Mouse (Mus musculus) liver, embryonic 14.5 days (tissue): ENCODE results near the gene Plekhm2. TPM values are rescaled to one million over a fixed set of nuclear protein-coding genes. Genes with fewer than 3 reads are reported as not detected.

Experiments used
- ATAC-seq: fragments of 200-750 bp; cut with Nextera tagmentation; 2 replicates; pipeline ENCODE4 v1.8.0; 2017; ENCODE audit warnings: moderate number of reproducible peaks, mild to moderate bottlenecking, moderate library complexity; ENCODE audit not compliant: insufficient read depth
- DNase-seq, 3 experiments: peaks; one replicate each; pipeline ENCODE4 v3.0.0-alpha.2; 2012 to 2013; ENCODE audit warnings: low read depth in 3 of 3, low spot score in 3 of 3
- H3K27ac ChIP-seq: fragments of 300-500 bp; sonication (generic); 2 replicates; pipeline ENCODE4 v1.5.1; 2014; ENCODE audit warnings: moderate library complexity, mild to moderate bottlenecking, control low read depth, inconsistent platforms
- H3K27me3 ChIP-seq: fragments of 300-500 bp; sonication (generic); 2 replicates; pipeline ENCODE4 v1.6.1; 2014; ENCODE audit warnings: mild to moderate bottlenecking, low read length, moderate library complexity; ENCODE audit not compliant: control insufficient read depth, insufficient read depth
- H3K36me3 ChIP-seq: fragments of 300-500 bp; sonication (generic); replicated peaks from 2 replicates; pipeline ENCODE4 v1.6.1; 2014; ENCODE audit warnings: low read depth; ENCODE audit not compliant: control insufficient read depth, insufficient read depth
- H3K4me1 ChIP-seq, 2 experiments: fragments of 200-500 bp in 1 of 2; fragments of 300-500 bp in 1 of 2; sonication (generic) in 1 of 2; replicated peaks; 2 replicates each; pipeline ENCODE4 v1.6.1; 2012 to 2014; ENCODE audit warnings: antibody characterized with exemption in 1 of 2, inconsistent platforms in 1 of 2, low read length in 1 of 2; ENCODE audit not compliant: control insufficient read depth in 2 of 2, insufficient read depth in 2 of 2
- H3K4me2 ChIP-seq: fragments of 300-500 bp; sonication (generic); 2 replicates; pipeline ENCODE4 v1.6.1; 2014; ENCODE audit warnings: low read depth, mild to moderate bottlenecking, control low read depth, moderate library complexity
- H3K4me3 ChIP-seq, 2 experiments: fragments of 200-500 bp in 1 of 2; fragments of 300-500 bp in 1 of 2; sonication (generic) in 1 of 2; 2 replicates each; pipeline ENCODE4 v1.5.1; 2012 to 2014; ENCODE audit warnings: low read depth in 2 of 2, low read length in 2 of 2, mild to moderate bottlenecking in 2 of 2, control low read depth in 1 of 2, inconsistent platforms in 1 of 2, moderate library complexity in 1 of 2; ENCODE audit not compliant: insufficient read depth in 1 of 2
- H3K9ac ChIP-seq: fragments of 300-500 bp; sonication (generic); replicated peaks from 2 replicates; pipeline ENCODE4 v1.6.1; 2014; ENCODE audit warnings: mild to moderate bottlenecking, control low read depth, moderate library complexity
- H3K9me3 ChIP-seq: fragments of 300-500 bp; sonication (generic); 2 replicates; pipeline ENCODE4 v1.6.1; 2016; ENCODE audit warnings: low read length, mixed read lengths; ENCODE audit not compliant: control insufficient read depth
- CTCF ChIP-seq: IDR thresholded peaks from 2 replicates; pipeline ENCODE4 v1.5.1; 2016; ENCODE audit warnings: antibody characterized with exemption, low read depth, control low read depth
- EP300 ChIP-seq: IDR thresholded peaks from 2 replicates; pipeline ENCODE4 v1.6.1; 2016; ENCODE audit warnings: antibody characterized with exemption, low read depth
- WGBS: fragments of 180-500 bp; shearing (Covaris S2); extraction: QIAGEN DNeasy Blood & Tissue Kit; methylation state at CpG from one replicate; pipeline ENCODE4 v1.1.7; 2014; ENCODE audit not compliant: insufficient replicate concordance; 5-methylcytosine and 5-hydroxymethylcytosine counted together
- polyA plus RNA-seq, 2 experiments: library from polyadenylated mRNA; depleted of rRNA in 1 of 2; stranded (reverse) in 1 of 2; unstranded in 1 of 2; fragments of >200 nt; fragmentation: Nextera tagmentation in 1 of 2; extraction: Ambion mirVana in 1 of 2; gene quantifications; 2 replicates each; pipeline versions ENCODE4 v1.2.1 to v1.2.3; 2012 to 2014

The Plekhm2 gene
- polyA plus RNA-seq, 2 experiments, result 0.33 to 4.5 TPM

DNA sequence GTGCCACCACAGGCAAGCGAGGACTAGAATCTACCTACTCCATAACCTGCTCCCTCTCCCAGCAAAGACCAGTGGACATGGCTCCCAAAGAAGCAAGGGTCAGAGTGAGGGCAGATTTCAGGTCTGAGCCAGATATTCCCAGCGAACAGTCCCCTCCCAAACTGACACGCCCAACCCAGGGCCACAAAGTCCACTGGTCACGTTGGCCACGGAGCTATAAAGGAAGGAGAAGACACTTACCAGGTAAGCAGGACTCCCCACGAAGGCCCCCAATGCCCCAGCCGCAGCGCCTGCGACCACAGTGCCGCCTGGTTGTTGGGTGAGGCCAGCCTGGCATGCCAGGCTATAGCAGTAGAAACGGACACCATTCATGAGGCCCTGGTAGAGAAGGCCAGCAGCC lies 41.7 kb downstream of the Plekhm2 start:
- Histone ChIP-seq H3K4me2 (no peak overlapping the region), H3K27me3 (no peaks in the 10 kb centered on the region), H3K36me3 (no peaks in the 10 kb centered on the region), H3K27ac (no peak overlapping the region), H3K9me3 (no peaks in the 10 kb centered on the region), H3K4me1 (peaks cover 0 to 1% of the 10 kb centered on the region in 2 experiments; a peak in 1 of 4 replicates), H3K4me3 (no peak overlapping the region), H3K9ac (no peak overlapping the region)
- no peak for TF ChIP-seq EP300
- no peak for DNase-seq
- 65% methylated on average over 11 of the region's 11 CpGs for WGBS
- no peak for ATAC-seq

DNA sequence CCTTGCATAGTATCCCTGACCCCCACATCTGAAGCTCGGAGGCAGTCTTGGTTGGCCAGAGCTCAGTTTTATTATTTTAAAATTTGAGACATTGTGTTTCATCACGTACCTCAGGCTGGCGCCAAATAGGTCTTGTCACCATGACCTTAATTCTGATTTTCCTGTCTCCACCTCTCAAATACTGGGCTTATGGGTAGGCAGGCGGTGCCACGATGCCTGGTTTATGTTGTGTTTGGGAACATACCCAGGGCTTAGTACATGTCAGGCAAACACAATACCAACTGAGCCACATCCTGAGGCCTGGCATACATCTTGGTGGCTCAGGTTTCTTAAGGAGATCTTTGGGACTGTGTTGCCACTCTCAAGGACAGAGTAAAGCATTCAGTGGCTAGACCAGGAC lies 42.1 kb downstream of the Plekhm2 start:
- Histone ChIP-seq H3K36me3 (no peaks in the 10 kb centered on the region), H3K4me3 (no peak overlapping the region), H3K27ac (no peak overlapping the region), H3K9ac (no peak overlapping the region), H3K4me1 (peaks cover 0 to 2% of the 10 kb centered on the region in 2 experiments; a peak in 1 of 4 replicates), H3K4me2 (no peak overlapping the region), H3K27me3 (no peaks in the 10 kb centered on the region), H3K9me3 (no peaks in the 10 kb centered on the region)
- ATAC-seq, result no peak
- no peak for DNase-seq
- TF ChIP-seq CTCF (no peak), EP300 (no peak)
- 70% methylated on average over 5 of the region's 5 CpGs for WGBS

DNA sequence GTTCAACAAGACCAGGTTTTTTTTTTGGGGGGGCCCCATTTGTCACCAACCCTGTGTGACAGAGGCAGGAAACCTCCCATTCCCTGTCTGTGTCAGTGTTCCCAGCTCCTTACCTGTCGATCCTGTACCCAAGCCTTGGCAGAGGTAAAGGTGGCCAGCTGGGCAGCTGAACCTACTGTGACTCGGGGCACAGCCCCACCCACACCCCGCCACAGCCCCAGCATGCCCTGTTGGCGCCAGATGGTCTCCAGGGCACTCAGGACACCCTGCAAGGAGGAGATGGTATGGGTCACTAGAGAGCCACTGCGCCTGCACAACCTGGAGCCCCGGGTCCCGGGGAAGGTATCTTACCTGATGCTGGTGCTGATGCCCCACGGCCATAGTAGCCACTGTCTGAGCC lies 42.6 kb downstream of the Plekhm2 start:
- ATAC-seq, result no peak
- H3K9me3 ChIP-seq, result no peaks in the 10 kb centered on the region
- H3K9ac ChIP-seq, result no peak overlapping the region

DNA sequence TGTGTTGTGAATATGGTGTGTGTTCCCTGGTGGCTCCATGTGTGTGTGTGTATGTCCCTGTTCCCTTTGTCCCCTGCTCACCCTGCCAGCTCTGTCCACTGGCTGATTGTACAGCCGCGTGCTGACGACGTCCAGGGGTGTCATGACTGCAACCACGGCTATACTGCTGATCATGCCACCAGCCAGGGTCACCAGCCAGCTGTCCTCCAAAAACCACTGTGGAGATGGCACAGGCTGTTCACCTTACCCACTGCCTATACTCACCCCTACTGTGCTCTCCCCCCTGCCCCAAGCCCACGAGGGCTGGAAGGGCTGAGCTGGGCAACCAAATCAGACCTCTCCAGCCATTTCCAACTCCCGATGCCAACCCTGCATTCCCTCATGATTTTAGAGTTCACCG lies 43.4 kb downstream of the Plekhm2 start:
- H3K27me3 ChIP-seq, result no peaks in the 10 kb centered on the region
- WGBS, result 70% methylated on average over 8 of the region's 8 CpGs
- ATAC-seq (no peak), DNase-seq (no peak)
- H3K9ac ChIP-seq, result no peak overlapping the region
- no peak for TF ChIP-seq CTCF
- no peak for TF ChIP-seq EP300
- H3K36me3 ChIP-seq, result no peaks in the 10 kb centered on the region
- no peak overlapping the region for H3K4me3 ChIP-seq
- no peak overlapping the region for H3K27ac ChIP-seq
- H3K4me2 ChIP-seq, result no peak overlapping the region
- no peaks in the 10 kb centered on the region for H3K9me3 ChIP-seq
- H3K4me1 ChIP-seq, result peaks cover 0 to 2% of the 10 kb centered on the region in 2 experiments; a peak in 1 of 4 replicates

More for the DNA sequence above, 42.6 kb downstream of the Plekhm2 start:
- H3K27me3 ChIP-seq, result no peaks in the 10 kb centered on the region
- no peak for DNase-seq
- H3K4me3 ChIP-seq, result no peak overlapping the region
- TF ChIP-seq CTCF, result no peak
- TF ChIP-seq EP300, result no peak
- WGBS, result 65% methylated on average over 8 of the region's 8 CpGs
- no peak overlapping the region for H3K4me2 ChIP-seq
- H3K27ac ChIP-seq, result no peak overlapping the region
- peaks cover 0 to 2% of the 10 kb centered on the region in 2 experiments; a peak in 1 of 4 replicates for H3K4me1 ChIP-seq
- H3K36me3 ChIP-seq, result no peaks in the 10 kb centered on the region

DNA sequence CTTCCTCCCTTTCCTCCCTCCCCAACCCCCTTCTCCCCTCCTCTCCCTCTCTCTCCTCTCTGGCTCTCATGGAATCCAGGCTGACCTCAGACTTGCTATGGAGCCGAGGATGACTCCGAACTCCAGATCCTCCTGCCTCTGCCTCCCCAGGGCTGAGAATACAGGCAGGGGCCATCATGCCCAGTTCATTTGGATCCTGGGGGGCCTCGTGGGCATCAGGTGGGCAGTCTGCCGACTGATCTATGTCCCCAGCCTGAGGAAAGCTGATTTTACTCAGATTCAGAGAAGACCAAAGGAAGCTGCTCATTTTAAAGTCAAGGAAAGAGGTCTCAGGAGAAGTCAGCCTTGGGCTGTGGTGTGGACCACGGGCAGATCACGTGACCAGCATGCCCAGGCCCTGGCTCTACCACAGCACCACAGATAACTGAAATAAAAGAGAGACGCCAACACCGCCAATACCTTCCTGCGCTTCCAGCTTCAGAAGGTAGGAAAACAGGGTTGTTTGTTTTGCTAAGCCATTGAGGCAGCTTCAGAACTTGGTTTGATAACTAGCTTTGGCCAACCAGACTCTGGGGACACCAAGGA lies 45.3 kb downstream of the Plekhm2 start:
- WGBS, result 61% methylated on average over 9 of the region's 9 CpGs
- H3K27ac ChIP-seq, result no peak overlapping the region
- no peaks in the 10 kb centered on the region for H3K9me3 ChIP-seq
- H3K9ac ChIP-seq, result no peak overlapping the region
- DNase-seq (no peak), ATAC-seq (no peak)
- no peak overlapping the region for H3K4me3 ChIP-seq
- H3K4me2 ChIP-seq, result no peak overlapping the region
- TF ChIP-seq EP300, result no peak
- no peak for TF ChIP-seq CTCF
- H3K4me1 ChIP-seq, result peaks cover 0 to 2% of the 10 kb centered on the region in 2 experiments; a peak in 1 of 4 replicates
- H3K27me3 ChIP-seq, result no peaks in the 10 kb centered on the region
- H3K36me3 ChIP-seq, result no peaks in the 10 kb centered on the region
